Mouse (Mus musculus): Measurements from ENCODE around the gene Cbx3. TPM values are rescaled to one million over a fixed set of nuclear protein-coding genes. Genes with fewer than 3 reads are reported as not detected.

Gene Cbx3
- 563 and 591 TPM in 2 replicates for polyA plus RNA-seq (2014; fragmentation: Nextera tagmentation; extraction: Ambion mirVana)

DNA sequence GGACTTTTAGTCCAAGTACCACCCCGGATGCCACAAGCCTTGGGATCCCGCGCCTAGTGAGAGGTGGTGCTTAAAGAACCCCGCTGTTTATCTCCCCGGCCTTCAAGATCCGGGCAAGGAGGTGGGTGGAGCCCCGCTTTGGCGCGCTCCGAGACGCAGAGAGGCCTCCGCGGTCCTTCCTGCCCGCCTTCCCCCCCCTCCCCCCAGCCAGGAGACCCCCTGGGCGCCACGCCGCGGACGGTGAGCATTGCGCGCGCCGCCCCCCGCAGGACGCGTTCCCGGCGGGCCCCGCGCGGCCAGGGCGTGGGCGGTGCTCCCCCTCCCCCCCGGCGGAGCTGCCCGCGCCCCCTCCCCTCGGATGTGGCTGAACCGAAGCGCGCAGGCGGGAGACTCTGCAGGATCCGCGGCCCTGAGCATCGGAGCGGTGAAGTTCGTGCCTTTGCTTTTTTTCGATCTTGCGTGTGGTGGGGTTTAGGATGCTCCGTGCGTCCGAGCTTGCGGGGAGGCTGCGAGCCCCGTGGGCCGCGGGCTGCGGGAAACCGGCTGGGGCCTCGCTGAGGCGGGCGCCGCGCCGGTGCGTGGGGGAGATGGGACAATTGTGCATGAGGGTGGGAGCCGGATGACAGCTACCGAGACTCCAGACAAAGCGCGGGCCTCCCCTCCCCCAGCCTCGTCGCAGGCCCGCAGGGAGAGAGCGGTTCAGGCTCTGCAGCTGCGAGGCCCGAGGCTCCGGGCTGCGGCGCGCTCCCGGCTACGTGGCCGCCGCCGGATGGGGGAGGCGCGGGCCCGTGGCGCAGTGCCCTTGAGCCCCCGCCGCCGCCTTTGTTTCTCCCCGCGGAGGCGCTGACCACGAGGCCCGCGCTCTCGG lies at the start of gene Cbx3:
Cbx3 (plus strand) TSS at position 50 of the 868 bp plus-strand sequence.
- Histone ChIP-seq H3K27me3 (ENCODE audit: insufficient read depth, low read length) (no peaks in the 10 kb centered on the region), H3K9ac (peak within 1 kb of the TSS; percentile 100), H3K9me3 (ENCODE audit: low read depth, low read length) (no peaks in the 10 kb centered on the region), H3K4me1 (ENCODE audit: insufficient read depth) (peaks cover 8% of the 10 kb centered on the region; the same call in 1 of the 2 replicates), H3K4me3 (ENCODE audit: low read depth, low read length) (peak within 1 kb of the TSS; percentile 100), H3K27ac (ENCODE audit: low read depth) (peak within 1 kb of the TSS; percentile 100), H3K36me3 (ENCODE audit: insufficient read depth) (peaks cover 59% of the 10 kb centered on the region), H3K4me2 (peak within 1 kb of the TSS; percentile 72)
- DNase-seq (peak; percentile 95), ATAC-seq (ENCODE audit: insufficient read depth) (peak; percentile 89)
- no peak for TF ChIP-seq CTCF (IDR thresholded peaks at IDR 0.05; ENCODE audit: low read depth)
- under 1% methylated on average over 90 of the region's 99 CpGs for WGBS

GRCm38 (mm10) chr6:51423466-51424122 lies 46.6 kb upstream of the Cbx3 start:
- no peak for TF ChIP-seq CTCF (IDR thresholded peaks at IDR 0.05; ENCODE audit: low read depth)
- no peaks in the 10 kb centered on the region for H3K27me3 ChIP-seq (ENCODE audit: insufficient read depth, low read length)
- WGBS: 40% methylated on average over 11 of the region's 11 CpGs
- H3K9ac ChIP-seq: no peak overlapping the region
- no peaks in the 10 kb centered on the region for H3K4me1 ChIP-seq (ENCODE audit: insufficient read depth)
- no peak overlapping the region for H3K4me3 ChIP-seq (ENCODE audit: low read depth, low read length)
- no peak overlapping the region for H3K4me2 ChIP-seq
- DNase-seq (no peak), ATAC-seq (ENCODE audit: insufficient read depth) (no peak)
- H3K27ac ChIP-seq (ENCODE audit: low read depth): no peak overlapping the region
- H3K36me3 ChIP-seq (ENCODE audit: insufficient read depth): no peaks in the 10 kb centered on the region
- no peaks in the 10 kb centered on the region for H3K9me3 ChIP-seq (ENCODE audit: low read depth, low read length)

DNA sequence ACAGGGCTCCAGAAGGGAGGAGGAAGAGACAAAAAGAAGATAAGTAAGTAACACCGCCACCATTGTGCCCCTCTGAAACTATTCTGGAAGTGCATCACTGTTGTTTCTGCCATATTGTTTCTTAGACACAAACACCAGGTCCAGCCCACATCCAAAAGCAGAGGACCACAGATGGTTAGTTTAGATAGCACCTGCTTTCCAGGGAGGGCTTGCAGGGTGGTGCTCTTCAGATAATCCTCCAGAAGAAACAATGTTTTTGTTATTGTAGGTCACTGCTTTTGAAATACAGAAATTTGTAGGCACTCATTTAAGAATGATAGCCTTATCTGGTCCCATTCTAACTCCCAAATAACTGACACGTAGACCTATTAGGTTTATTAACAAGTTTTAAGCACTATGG lies 45.6 kb upstream of the Cbx3 start:
- WGBS: 84% methylated on average over 2 of the region's 2 CpGs
- Histone ChIP-seq H3K4me3 (ENCODE audit: low read depth, low read length) (no peak overlapping the region), H3K4me1 (ENCODE audit: insufficient read depth) (no peaks in the 10 kb centered on the region), H3K27ac (ENCODE audit: low read depth) (no peak overlapping the region), H3K4me2 (no peak overlapping the region), H3K27me3 (ENCODE audit: insufficient read depth, low read length) (no peaks in the 10 kb centered on the region), H3K9me3 (ENCODE audit: low read depth, low read length) (no peaks in the 10 kb centered on the region), H3K36me3 (ENCODE audit: insufficient read depth) (no peaks in the 10 kb centered on the region), H3K9ac (no peak overlapping the region)
- ATAC-seq (ENCODE audit: insufficient read depth) (no peak), DNase-seq (no peak)
- no peak for TF ChIP-seq CTCF (IDR thresholded peaks at IDR 0.05; ENCODE audit: low read depth)

DNA sequence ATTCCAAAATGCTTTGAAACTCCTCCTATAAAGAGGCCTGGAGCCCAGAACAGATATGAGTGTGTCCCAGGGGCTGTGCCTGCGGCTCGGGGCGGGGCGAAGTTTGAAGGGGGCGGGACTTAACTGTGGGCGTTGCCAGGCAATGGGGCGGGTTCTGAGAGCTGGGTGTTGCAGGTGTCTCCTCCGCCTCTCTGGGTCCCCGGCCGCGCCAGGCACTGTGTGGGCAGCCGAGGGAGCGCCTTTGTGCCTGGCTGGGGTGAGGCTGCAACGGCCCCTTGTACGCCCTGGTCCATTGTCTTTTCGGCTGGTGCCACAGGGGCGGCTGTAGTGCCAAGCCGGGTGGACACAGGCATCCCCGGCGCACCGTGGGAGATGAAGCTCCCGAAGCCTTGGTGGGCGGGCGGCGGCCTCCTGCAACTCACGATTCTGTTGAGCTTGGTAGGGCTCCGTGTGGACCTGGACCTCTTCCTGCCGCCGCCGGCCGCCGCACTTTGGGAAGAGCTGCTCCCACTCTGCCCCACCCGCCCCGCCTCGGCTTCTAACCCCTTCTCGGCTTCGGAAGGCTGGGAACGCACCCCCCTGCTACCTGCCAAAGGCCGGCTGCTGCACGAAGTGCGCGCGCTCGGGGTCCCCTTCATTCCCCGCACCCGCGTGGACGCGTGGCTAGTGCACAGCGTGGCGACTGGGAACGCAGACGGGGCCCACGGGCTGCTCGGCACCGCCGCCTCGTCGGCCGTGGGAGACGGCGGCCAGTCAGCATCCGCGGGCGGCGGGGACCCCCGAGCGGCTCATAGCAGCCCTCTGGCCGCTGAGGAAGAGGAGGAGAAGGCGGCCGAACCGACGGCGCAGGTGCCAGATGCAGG lies 37.4 kb upstream of the Cbx3 start, which contains the start of gene Nfe2l3:
Nfe2l3 (plus strand) TSS at position 136 of the 863 bp plus-strand sequence.
- H3K4me1 ChIP-seq (ENCODE audit: insufficient read depth): no peaks in the 10 kb centered on the region; the same call in 1 of the 2 replicates
- H3K4me3 ChIP-seq (ENCODE audit: low read depth, low read length): peak within 1 kb of the TSS; percentile 51
- no peaks in the 10 kb centered on the region for H3K9me3 ChIP-seq (ENCODE audit: low read depth, low read length)
- TF ChIP-seq CTCF (IDR thresholded peaks at IDR 0.05; ENCODE audit: low read depth): no peak
- peak; percentile 76 for DNase-seq
- no peak within 1 kb of the TSS for H3K27ac ChIP-seq (ENCODE audit: low read depth)
- peak within 1 kb of the TSS; percentile 56 for H3K9ac ChIP-seq
- no peaks in the 10 kb centered on the region for H3K36me3 ChIP-seq (ENCODE audit: insufficient read depth)
- H3K4me2 ChIP-seq: peak within 1 kb of the TSS; percentile 75
- H3K27me3 ChIP-seq (ENCODE audit: insufficient read depth, low read length): peaks cover 30% of the 10 kb centered on the region
- under 1% methylated on average over 72 of the region's 74 CpGs for WGBS
- ATAC-seq (ENCODE audit: insufficient read depth): peak; percentile 86

DNA sequence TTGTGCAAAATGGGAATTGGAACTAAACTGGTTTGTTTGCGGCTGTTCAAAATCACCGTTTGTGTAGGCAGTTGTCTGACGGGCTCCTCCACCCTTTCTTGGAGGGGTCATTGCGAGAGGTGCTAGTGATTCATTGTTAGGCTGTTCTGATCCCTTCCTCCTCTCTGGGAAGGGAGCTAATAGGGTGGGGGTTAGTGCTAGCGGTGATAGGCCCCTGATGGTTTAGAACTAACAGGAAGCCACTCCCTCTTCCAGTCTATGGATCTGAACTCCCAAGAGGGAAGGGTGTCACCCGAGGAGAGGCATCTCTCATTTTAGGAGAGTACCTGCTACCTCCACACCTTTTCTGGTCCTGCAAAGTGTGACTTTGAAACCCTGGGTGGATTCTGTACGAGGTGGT lies 35.9 kb upstream of the Cbx3 start:
- H3K4me3 ChIP-seq (ENCODE audit: low read depth, low read length): no peak overlapping the region
- no peaks in the 10 kb centered on the region for H3K9me3 ChIP-seq (ENCODE audit: low read depth, low read length)
- no peak overlapping the region for H3K9ac ChIP-seq
- H3K27me3 ChIP-seq (ENCODE audit: insufficient read depth, low read length): peaks cover 30% of the 10 kb centered on the region
- WGBS: 13% methylated on average over 7 of the region's 7 CpGs
- H3K27ac ChIP-seq (ENCODE audit: low read depth): no peak overlapping the region
- TF ChIP-seq CTCF (IDR thresholded peaks at IDR 0.05; ENCODE audit: low read depth): no peak
- H3K36me3 ChIP-seq (ENCODE audit: insufficient read depth): no peaks in the 10 kb centered on the region
- DNase-seq (no peak), ATAC-seq (ENCODE audit: insufficient read depth) (no peak)
- H3K4me2 ChIP-seq: no peak overlapping the region
- H3K4me1 ChIP-seq (ENCODE audit: insufficient read depth): no peaks in the 10 kb centered on the region; the same call in 1 of the 2 replicates

DNA sequence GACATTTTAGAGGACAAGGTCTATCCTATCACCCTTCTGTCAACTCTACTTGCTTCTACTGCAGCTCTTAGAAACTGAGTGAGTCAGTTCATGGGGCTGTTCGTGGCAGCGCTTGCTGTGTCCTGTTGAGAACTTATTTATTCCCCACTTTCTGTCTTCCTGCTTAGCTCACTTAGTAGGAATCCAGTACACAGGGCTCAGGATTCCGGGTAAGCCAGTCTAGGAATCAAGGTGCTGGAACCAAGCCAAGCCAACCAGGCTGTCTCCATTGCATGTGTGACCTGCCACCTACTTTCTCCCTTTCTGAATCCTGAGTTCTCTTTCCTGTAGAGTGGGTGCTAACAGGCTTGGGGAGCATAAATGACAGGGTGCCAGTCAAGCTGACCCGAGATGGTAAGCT lies 32.5 kb upstream of the Cbx3 start:
- ATAC-seq (ENCODE audit: insufficient read depth) (peak; percentile 51; the same call in 1 of the 2 replicates), DNase-seq (peak; percentile 73)
- no peak overlapping the region for H3K4me3 ChIP-seq (ENCODE audit: low read depth, low read length)
- WGBS: 49% methylated on average over 4 of the region's 4 CpGs
- H3K27me3 ChIP-seq (ENCODE audit: insufficient read depth, low read length): peaks cover 19% of the 10 kb centered on the region
- H3K36me3 ChIP-seq (ENCODE audit: insufficient read depth): no peaks in the 10 kb centered on the region
- H3K4me1 ChIP-seq (ENCODE audit: insufficient read depth): no peaks in the 10 kb centered on the region; the same call in 1 of the 2 replicates
- TF ChIP-seq CTCF (IDR thresholded peaks at IDR 0.05; ENCODE audit: low read depth): no peak
- no peak overlapping the region for H3K4me2 ChIP-seq
- H3K9ac ChIP-seq: no peak overlapping the region
- no peaks in the 10 kb centered on the region for H3K9me3 ChIP-seq (ENCODE audit: low read depth, low read length)
- H3K27ac ChIP-seq (ENCODE audit: low read depth): no peak overlapping the region

Data from lung, embryonic 14.5 days (tissue).